Mouse (Mus musculus): ENCODE results near the gene Rsph9. TPM values are rescaled to one million over a fixed set of nuclear protein-coding genes. Genes with fewer than 3 reads are reported as not detected.

The Rsph9 gene
- 0.49 and 0.74 TPM in 2 replicates for polyA plus RNA-seq (2012; rRNA removed)

GRCm38 (mm10) chr17:46143578-46144423, at the start of gene Rsph9:
TSS of gene Rsph9 (minus strand) at chr17:46144216.

GRCm38 (mm10) chr17:46160686-46161085, 16.7 kb upstream of the Rsph9 start, which contains the start of gene Gtpbp2:
TSS of gene Gtpbp2 (plus strand) at chr17:46161032.

GRCm38 (mm10) chr17:46152847-46153782, 9.1 kb upstream of the Rsph9 start, which contains the start of gene Mad2l1bp:
TSS of gene Mad2l1bp (minus strand) at chr17:46153553.

GRCm38 (mm10) chr17:46110402-46111289, 33.4 kb downstream of the Rsph9 start, which contains the start of gene Mrps18a:
TSS of gene Mrps18a (plus strand) at chr17:46110986.

Other genes with a start within 250 kb of the Rsph9 start
- 29.8 and 31.9 TPM in 2 replicates for gene Vegfa, start 111.8 kb downstream of the Rsph9 start, polyA plus RNA-seq (2012; rRNA removed)
- 30.0 and 30.5 TPM in 2 replicates for gene Mrps18a, start 33.2 kb downstream of the Rsph9 start, polyA plus RNA-seq (2012; rRNA removed)
- gene Mad2l1bp, start 9.3 kb upstream of the Rsph9 start, polyA plus RNA-seq (2012; rRNA removed) = 21.0 and 26.9 TPM in 2 replicates
- 86.6 and 95.2 TPM in 2 replicates for gene Gtpbp2, start 16.8 kb upstream of the Rsph9 start, polyA plus RNA-seq (2012; rRNA removed)
- gene Polh, start 58.4 kb upstream of the Rsph9 start, polyA plus RNA-seq (2012; rRNA removed) = 9.0 and 10.6 TPM in 2 replicates
- gene Xpo5, start 58.6 kb upstream of the Rsph9 start, polyA plus RNA-seq (2012; rRNA removed) = 14.0 and 17.2 TPM in 2 replicates
- 39.7 and 46.5 TPM in 2 replicates for gene Polr1c, start 103.8 kb upstream of the Rsph9 start, polyA plus RNA-seq (2012; rRNA removed)
- 18.4 and 21.3 TPM in 2 replicates for gene Yipf3, start 103.9 kb upstream of the Rsph9 start, polyA plus RNA-seq (2012; rRNA removed)
- 0.16 and 0.18 TPM in 2 replicates for gene Lrrc73, start 109.3 kb upstream of the Rsph9 start, polyA plus RNA-seq (2012; rRNA removed)
- gene Tjap1, start 138.8 kb upstream of the Rsph9 start, polyA plus RNA-seq (2012; rRNA removed) = 10.6 and 11.4 TPM in 2 replicates
- gene Dlk2, start 153.2 kb upstream of the Rsph9 start, polyA plus RNA-seq (2012; rRNA removed) = 0.01 and 0.06 TPM in 2 replicates
- gene Abcc10, start 184.1 kb upstream of the Rsph9 start, polyA plus RNA-seq (2012; rRNA removed) = 1.3 and 1.7 TPM in 2 replicates
- gene Zfp318, start 239.5 kb upstream of the Rsph9 start, polyA plus RNA-seq (2012; rRNA removed) = 2.3 and 2.6 TPM in 2 replicates